Mouse (Mus musculus): ENCODE measurements at regions not wholly inside any gene's neighbourhood (a gene's known extent, or its start where the extent isn't known, plus 50 kb on each side); places are given as distances from the start of the nearest gene placed in this dataset.

DNA sequence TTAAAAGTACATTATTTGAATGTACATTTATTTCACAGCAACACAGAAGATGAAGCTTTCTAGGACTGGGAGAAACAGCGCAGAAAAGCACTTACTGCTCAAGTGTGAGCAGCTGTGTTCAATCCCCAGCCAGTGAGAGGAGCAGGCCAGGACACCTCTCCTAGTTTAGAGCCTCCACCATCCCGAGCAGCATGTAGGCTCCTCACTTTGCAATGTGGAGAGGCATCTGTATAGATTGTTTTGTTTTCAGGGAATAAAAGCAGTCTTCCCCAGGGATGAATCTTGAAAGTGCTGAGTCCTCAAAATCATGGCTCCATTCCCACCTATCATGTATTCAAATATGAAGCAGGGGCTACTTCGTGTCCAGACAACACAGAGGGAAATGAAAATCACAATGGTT is 293.1 kb downstream of the Cdh26 start:
- TF ChIP-seq ZNF384 (IDR thresholded peaks at IDR 0.05; ENCODE audit: low read depth, low read length) (no peak), MAZ (IDR thresholded peaks at IDR 0.05; ENCODE audit: low read depth, low read length) (no peak), POLR2A (IDR thresholded peaks at IDR 0.05; ENCODE audit: low read depth, low read length) (no peak), CTCF (conservative IDR thresholded peaks at IDR 0.05 in 1 of 2, IDR thresholded peaks at IDR 0.05 in 1 of 2; ENCODE audit: low read depth in 2 of 2, low read length in 2 of 2) (no peak), EP300 (IDR thresholded peaks at IDR 0.05; ENCODE audit: low read length) (no peak), E2F4 (IDR thresholded peaks at IDR 0.05; ENCODE audit: insufficient replicate concordance, low read depth, low read length) (no peak)
